Mouse (Mus musculus) liver, embryonic 14 days (tissue): Measurements from ENCODE around the gene Il27ra. TPM values are rescaled to one million over a fixed set of nuclear protein-coding genes. Genes with fewer than 3 reads are reported as not detected.

Source experiments
- polyA plus RNA-seq: library from polyadenylated mRNA; depleted of rRNA; stranded (reverse); fragments of >200 nt; gene quantifications from 2 replicates; pipeline ENCODE4 v1.2.3, GENCODE M21; 2012; rRNA removed

The Il27ra gene
- 0.62 and 0.74 TPM in 2 replicates for polyA plus RNA-seq

DNA sequence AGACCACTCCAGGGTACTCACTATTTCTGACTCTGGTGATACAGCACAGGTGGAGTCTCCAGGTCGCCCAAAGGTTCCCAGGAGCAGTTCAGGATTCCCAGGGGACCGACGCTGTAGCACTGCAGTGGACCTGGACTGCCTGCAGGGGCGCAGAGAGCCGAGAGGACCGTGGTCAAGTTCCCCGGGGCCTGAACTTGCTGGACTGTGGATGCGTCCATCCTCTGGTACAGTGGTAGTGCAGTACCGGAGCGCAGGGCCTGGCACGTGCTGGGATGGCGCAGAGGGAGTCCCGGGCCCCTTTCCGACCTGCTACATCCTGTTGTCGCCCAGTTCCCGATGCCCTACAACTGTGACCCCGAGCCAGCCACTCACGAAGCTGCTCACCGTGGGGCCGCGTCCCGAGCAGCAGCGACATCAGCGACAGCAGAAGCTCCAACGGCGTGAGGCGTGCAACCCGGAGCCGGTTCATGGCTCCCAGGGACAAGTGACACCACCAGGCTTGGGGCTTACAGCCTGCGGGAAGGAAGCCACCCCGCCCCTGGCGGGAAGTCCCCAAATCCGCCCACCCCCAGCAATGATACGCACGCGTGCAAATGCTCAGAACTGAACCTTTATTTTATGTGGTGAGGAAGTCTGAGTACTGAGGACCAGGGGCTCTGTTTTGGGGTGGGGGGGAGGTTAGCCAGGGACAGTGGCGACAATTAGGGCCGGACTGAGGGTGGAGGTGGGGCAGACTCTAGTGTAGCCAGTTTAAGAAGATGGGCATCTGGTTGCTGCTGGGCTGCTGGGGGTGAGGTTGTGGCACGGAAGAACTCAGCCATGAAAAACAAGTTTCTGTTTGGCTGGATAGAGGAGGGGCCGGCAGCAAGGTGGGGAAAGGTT lies at the start of gene Il27ra:
Gene Il27ra (minus strand): TSS at position 524 of the 882 bp plus-strand sequence.

DNA sequence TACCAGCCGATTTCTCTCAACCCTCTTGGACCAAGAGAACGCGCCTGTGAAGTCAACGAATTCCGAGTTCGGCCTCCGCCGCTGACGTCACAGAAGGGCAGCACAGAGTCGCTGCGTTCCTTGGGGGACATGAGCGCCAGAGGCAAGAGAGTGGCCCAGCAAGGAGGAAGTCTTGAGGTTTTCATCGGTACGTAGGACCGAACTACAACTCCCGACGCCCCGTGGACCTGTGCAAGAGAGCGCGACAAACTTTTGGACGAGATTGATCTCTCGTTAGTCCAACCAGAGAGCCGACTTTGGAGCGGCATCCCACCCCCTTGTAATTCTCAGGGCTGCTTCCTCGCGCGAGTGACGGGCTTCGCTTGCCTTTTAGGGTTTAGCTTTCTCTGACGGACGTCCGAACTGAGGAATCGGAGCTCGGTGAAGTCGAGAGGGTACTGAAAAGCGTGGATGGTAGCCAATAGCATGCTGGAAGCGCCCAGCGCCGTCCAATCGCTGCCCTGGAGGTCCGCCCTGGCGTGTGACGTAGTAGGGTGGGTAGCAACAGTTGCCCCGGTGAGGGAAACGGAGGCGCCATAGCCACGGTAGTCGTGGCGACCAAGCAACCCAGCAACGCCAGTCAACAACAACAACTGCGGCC lies 24.0 kb upstream of the Il27ra start, which contains the start of gene Rfx1:
Gene Rfx1 (plus strand): TSS at position 544 of the 640 bp plus-strand sequence.

DNA sequence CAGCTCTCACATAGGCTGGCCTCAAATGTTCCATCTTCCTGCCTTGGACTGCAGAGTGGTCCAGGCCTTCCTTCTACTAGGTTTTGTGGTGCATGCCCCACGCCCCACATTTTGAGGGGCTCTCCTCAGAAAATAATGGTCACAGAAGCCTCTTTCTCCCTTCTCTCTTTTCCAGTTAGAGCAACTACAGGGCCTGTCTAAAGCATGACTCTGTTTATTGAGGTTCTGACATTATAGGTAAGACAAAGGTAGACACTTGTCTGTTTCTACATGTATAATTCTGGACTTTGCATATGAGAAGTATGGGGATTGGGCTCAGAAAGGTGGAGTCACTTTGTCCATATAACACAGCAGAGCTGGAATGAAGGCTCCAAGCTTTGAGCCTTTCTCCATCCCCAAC lies 22.6 kb upstream of the Il27ra start, which contains the start of gene Gm10643:
Gene Gm10643 (minus strand): TSS at position 101 of the 400 bp plus-strand sequence.

DNA sequence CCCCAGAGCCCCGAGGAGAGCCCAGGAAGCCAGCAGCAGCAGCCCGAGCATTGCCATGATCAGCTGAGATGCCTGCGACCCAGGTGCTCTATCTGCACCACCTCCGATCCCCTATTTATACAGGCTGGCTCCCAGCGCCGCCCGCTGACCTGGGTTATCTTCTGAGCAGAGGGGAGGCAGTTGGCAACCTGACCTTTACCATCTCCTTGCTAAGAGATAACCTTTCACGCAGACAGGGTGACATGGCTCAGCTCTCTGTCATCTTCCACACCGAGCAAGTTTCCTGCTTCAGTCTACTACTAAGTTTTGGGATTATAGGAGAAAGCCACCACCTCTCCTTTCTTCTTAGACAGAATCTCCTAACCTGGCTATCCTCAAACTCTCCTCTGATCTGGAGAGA lies 2.5 kb upstream of the Il27ra start, which contains the start of gene Rln3:
Gene Rln3 (minus strand): TSS at position 101 of the 400 bp plus-strand sequence.

DNA sequence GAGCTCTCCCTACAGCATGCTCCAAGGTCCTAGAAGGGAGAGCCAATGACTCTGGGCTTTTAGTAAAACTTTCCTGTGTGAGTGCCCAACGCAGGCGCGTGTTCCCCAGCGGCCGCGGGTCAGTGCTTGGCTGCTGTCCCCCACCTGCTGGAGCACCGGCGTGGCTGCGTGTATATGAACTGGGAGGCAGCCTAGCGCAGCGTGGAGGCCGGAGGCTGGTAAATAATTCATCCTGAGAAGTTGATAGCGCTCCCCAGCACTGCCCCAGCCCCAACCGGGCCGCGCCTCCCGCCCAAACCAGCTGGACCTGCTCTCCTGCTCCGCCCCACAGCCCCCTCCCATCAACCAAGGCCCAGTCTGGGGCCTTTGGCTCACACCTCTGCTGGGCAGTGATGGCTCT lies 21.3 kb downstream of the Il27ra start, which contains the start of gene Palm3:
Gene Palm3 (plus strand): TSS at position 376 of the 400 bp plus-strand sequence.

DNA sequence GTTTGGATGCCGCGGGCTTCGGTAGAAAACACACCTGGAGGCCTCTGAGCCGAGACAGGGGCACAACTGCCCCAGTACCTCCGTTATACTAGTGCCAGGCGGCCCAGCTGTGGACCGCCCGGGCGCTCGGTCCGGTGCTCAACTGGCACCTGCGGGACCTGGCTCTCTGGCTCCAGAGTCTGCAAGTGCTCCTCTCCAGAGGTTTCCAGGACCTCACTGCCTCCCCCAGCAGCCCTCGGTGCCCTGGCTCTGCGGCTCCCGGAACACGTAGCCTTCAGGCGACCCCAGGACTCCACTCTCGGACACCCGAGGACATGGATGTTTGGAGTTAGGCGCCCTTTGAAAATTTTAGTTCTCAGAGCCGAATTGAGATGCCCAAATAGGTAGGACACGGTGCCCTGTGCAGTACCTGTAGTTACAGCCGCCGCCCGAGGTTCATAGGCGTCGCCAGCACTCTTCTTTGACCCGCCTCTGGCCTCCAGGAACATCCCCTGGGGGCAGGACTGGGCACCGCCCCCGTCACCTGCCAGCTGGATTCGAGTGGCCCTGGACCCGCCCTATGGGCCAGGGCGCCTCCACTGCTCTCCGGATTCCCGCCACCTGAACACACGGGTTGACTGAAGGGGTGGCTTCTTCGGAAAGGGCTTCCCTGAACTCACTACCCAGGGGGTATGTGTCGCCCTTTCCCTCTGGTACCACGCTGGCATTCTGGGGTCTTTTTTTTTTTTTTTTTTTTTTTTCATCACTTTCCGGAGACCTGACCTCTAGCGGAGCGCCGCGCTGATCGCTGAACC lies 30.5 kb downstream of the Il27ra start, which contains the start of gene 2210011C24Rik:
Gene 2210011C24Rik (minus strand): TSS at position 467 of the 794 bp plus-strand sequence.

DNA sequence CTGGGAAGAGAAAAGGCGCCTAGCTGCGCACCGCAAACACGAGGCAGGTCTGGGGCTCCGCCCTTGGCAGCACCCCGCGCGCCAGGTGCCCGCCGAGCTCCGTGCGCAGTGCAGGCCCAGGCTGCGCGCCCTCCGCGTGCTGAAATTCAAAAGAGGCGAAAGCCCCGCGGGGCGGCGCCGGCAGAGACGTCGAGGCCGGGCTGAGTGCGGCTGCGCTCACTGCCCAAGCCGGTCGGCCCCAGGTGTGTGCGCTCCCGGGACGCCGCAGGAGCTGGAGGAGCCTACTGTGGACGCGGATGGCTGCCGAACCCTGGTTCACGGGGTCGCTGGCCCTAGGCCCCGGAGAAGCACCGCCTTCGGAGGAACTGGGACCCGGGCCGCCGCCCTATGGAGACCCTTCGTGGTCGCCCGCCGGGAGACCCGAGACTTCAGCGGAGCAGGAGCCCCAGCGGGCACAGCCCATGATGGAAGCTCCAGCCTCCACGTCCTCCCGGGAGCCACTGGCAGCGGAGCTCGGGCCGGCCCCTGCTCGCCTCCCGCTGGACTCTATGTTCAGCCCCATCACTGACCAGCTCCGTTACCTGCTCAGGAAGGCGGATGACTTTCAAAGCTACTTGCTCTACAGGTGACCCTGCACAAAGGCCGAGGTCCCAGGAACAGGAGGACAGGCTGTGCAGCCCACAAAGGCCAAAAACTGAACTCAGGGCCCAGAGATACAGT lies 40.9 kb downstream of the Il27ra start, which contains the start of gene 1700067K01Rik:
Gene 1700067K01Rik (plus strand): TSS at position 222 of the 720 bp plus-strand sequence.

DNA sequence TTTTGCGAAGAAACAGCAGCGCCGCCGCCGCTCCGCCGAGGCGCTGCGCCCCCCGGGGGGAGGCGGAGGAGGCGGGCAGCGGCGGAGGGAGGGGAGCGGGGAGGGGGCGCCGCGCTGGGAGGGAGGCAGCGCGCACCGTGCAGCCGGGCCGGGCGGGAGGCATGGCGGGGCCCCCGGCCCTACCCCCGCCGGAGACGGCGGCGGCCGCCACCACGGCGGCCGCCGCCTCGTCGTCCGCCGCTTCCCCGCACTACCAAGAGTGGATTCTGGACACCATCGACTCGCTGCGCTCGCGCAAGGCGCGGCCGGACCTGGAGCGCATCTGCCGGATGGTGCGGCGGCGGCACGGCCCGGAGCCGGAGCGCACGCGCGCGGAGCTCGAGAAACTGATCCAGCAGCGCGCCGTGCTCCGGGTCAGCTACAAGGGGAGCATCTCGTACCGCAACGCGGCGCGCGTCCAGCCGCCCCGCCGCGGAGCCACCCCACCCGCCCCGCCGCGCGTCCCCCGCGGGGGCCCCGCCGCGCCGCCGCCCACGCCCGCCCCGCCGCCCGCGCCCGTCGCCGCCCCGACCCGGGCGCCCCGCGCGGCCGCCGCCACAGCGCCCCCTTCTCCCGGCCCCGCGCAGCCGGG lies 44.8 kb downstream of the Il27ra start, which contains the start of gene Samd1:
Gene Samd1 (plus strand): TSS at position 162 of the 631 bp plus-strand sequence.

Other genes with a start within 250 kb of the Il27ra start
- gene Adgrl1, start 142.5 kb downstream of the Il27ra start, polyA plus RNA-seq: 3.9 and 4.2 TPM in 2 replicates
- 0.25 and 0.36 TPM in 2 replicates for gene Gm10644, start 87.4 kb downstream of the Il27ra start, polyA plus RNA-seq
- gene Asf1b, start 87.1 kb downstream of the Il27ra start, polyA plus RNA-seq: 76.0 and 107 TPM in 2 replicates
- gene Prkaca, start 69.6 kb downstream of the Il27ra start, polyA plus RNA-seq: 23.3 and 26.2 TPM in 2 replicates
- 30.8 and 33.2 TPM in 2 replicates for gene Samd1, start 44.9 kb downstream of the Il27ra start, polyA plus RNA-seq
- gene 1700067K01Rik, start 41.1 kb downstream of the Il27ra start, polyA plus RNA-seq: 0.42 and 0.55 TPM in 2 replicates
- gene 2210011C24Rik, start 30.4 kb downstream of the Il27ra start, polyA plus RNA-seq: not detected in 2 replicates
- 0.09 and 0.25 TPM in 2 replicates for gene Palm3, start 21.1 kb downstream of the Il27ra start, polyA plus RNA-seq
- 0.10 TPM in 1 of 2 replicates, not detected in the other for gene Rln3, start 2.4 kb upstream of the Il27ra start, polyA plus RNA-seq
- gene Gm10643, start 22.5 kb upstream of the Il27ra start, polyA plus RNA-seq: 0.31 and 0.36 TPM in 2 replicates
- gene Rfx1, start 24.2 kb upstream of the Il27ra start, polyA plus RNA-seq: 3.6 and 4.5 TPM in 2 replicates
- 15.6 TPM in 2 replicates for gene Dcaf15, start 62.2 kb upstream of the Il27ra start, polyA plus RNA-seq
- gene Podnl1, start 83.4 kb upstream of the Il27ra start, polyA plus RNA-seq: 0.02 and 0.03 TPM in 2 replicates
- gene Cc2d1a, start 105.3 kb upstream of the Il27ra start, polyA plus RNA-seq: 3.1 and 3.2 TPM in 2 replicates
- gene 4930432K21Rik, start 105.4 kb upstream of the Il27ra start, polyA plus RNA-seq: 0.08 and 0.15 TPM in 2 replicates
- gene Nanos3, start 142.6 kb upstream of the Il27ra start, polyA plus RNA-seq: 0.14 and 0.15 TPM in 2 replicates
- 1.6 and 1.7 TPM in 2 replicates for gene Zswim4, start 194.5 kb upstream of the Il27ra start, polyA plus RNA-seq
- gene D8Ertd738e, start 207.1 kb upstream of the Il27ra start, polyA plus RNA-seq: 139 and 148 TPM in 2 replicates
- gene Mri1, start 214.7 kb upstream of the Il27ra start, polyA plus RNA-seq: 13.6 and 16.0 TPM in 2 replicates
- gene Ccdc130, start 227.8 kb upstream of the Il27ra start, polyA plus RNA-seq: 6.2 and 7.1 TPM in 2 replicates